Mouse (Mus musculus) cerebellum, adult 2 months (tissue): ENCODE measurements around the gene Tex261. TPM values are rescaled to one million over a fixed set of nuclear protein-coding genes. Genes with fewer than 3 reads are reported as not detected.

Experiments
- DNase-seq, 2 experiments: peaks; one replicate each; pipeline ENCODE4 v3.0.0; 2021
- H3K27ac ChIP-seq: fragments of 200-500 bp; 2 replicates; pipeline ENCODE4 v1.5.1; 2012; ENCODE audit warnings: low read length, control low read depth, inconsistent platforms; ENCODE audit not compliant: insufficient read depth
- H3K27me3 ChIP-seq: fragments of 200-500 bp; 2 replicates; pipeline ENCODE4 v1.6.1; 2012; ENCODE audit warnings: inconsistent platforms, mild to moderate bottlenecking, low read length, moderate library complexity; ENCODE audit not compliant: control insufficient read depth, insufficient read depth
- H3K4me1 ChIP-seq: fragments of 200-500 bp; 2 replicates; pipeline ENCODE4 v1.6.1; 2011; ENCODE audit warnings: low read length; ENCODE audit not compliant: control insufficient read depth, insufficient read depth
- H3K4me3 ChIP-seq: fragments of 200-500 bp; replicated peaks from 2 replicates; pipeline ENCODE3; 2011; ENCODE audit warnings: mild to moderate bottlenecking, low read depth, low read length, control low read depth; ENCODE audit not compliant: insufficient read depth
- CTCF ChIP-seq: fragments of 200-500 bp; IDR thresholded peaks from 2 replicates; pipeline ENCODE4 v1.5.1; 2011; ENCODE audit warnings: low read depth, mild to moderate bottlenecking, control low read depth, low read length, moderate library complexity, borderline replicate concordance; ENCODE audit not compliant: insufficient read depth
- POLR2A ChIP-seq: fragments of 200-500 bp; IDR thresholded peaks from 2 replicates; pipeline ENCODE4 v1.6.1; 2011; ENCODE audit warnings: low read length, control low read depth, borderline replicate concordance; ENCODE audit not compliant: insufficient read depth
- WGBS: fragments of 180-500 bp; shearing (Covaris S2); methylation state at CpG from one replicate; pipeline ENCODE4 v1.1.7; 2018; 5-methylcytosine and 5-hydroxymethylcytosine counted together
- polyA plus RNA-seq: library from polyadenylated mRNA; depleted of rRNA; stranded (reverse); fragments of >200 nt; gene quantifications from 2 replicates; pipeline ENCODE4 v1.2.3, GENCODE M21; 2012

The Tex261 gene
- polyA plus RNA-seq, 1 experiment: 73.1 TPM

- Histone ChIP-seq H3K27me3 (no peaks in the 10 kb centered on the region), H3K27ac (no peak overlapping the region), H3K4me1 (no peaks in the 10 kb centered on the region), H3K4me3 (no peak overlapping the region)
- no peak for DNase-seq
- TF ChIP-seq POLR2A: no peak
- no peak for TF ChIP-seq CTCF
- 53% methylated on average over 3 of the region's 3 CpGs for WGBS
Measured at GRCm38 (mm10) chr6:83749286-83749685, 26.3 kb downstream of the Tex261 start.

GRCm38 (mm10) chr6:83745466-83745865 is 30.1 kb downstream of the Tex261 start:
- H3K27me3 ChIP-seq: no peaks in the 10 kb centered on the region
- no peak overlapping the region for H3K4me3 ChIP-seq
- DNase-seq: no peak
- TF ChIP-seq POLR2A (no peak), CTCF (no peak)
- H3K27ac ChIP-seq: no peak overlapping the region
- WGBS: 50% methylated on average over 2 of the region's 2 CpGs
- H3K4me1 ChIP-seq: no peaks in the 10 kb centered on the region

- 80% methylated on average over 5 of the region's 5 CpGs for WGBS
Measured at GRCm38 (mm10) chr6:83744557-83744956, 31.1 kb downstream of the Tex261 start.

GRCm38 (mm10) chr6:83744126-83744525 is 31.5 kb downstream of the Tex261 start:
- no peak overlapping the region for H3K4me3 ChIP-seq
- no peaks in the 10 kb centered on the region for H3K4me1 ChIP-seq
- no peak for DNase-seq
- no peaks in the 10 kb centered on the region for H3K27me3 ChIP-seq
- no peak overlapping the region for H3K27ac ChIP-seq
- WGBS: 72% methylated on average over 5 of the region's 5 CpGs
- TF ChIP-seq POLR2A (no peak), CTCF (no peak)

More at GRCm38 (mm10) chr6:83744557-83744956, 31.1 kb downstream of the Tex261 start:
- H3K27me3 ChIP-seq: no peaks in the 10 kb centered on the region
- TF ChIP-seq CTCF (no peak), POLR2A (no peak)
- H3K27ac ChIP-seq: no peak overlapping the region
- no peak for DNase-seq
- H3K4me1 ChIP-seq: no peaks in the 10 kb centered on the region
- H3K4me3 ChIP-seq: no peak overlapping the region

GRCm38 (mm10) chr6:83743212-83743611 is 32.4 kb downstream of the Tex261 start:
- no peaks in the 10 kb centered on the region for H3K27me3 ChIP-seq
- 43% methylated on average over 5 of the region's 5 CpGs for WGBS

GRCm38 (mm10) chr6:83742761-83743160 is 32.9 kb downstream of the Tex261 start, which contains the start of gene Atp6v1b1:
TSS of gene Atp6v1b1 (plus strand) at chr6:83742990.
- Histone ChIP-seq H3K27ac (no peak within 1 kb of the TSS), H3K4me1 (no peaks in the 10 kb centered on the region; the same call in 1 of the 2 replicates), H3K4me3 (no peak within 1 kb of the TSS), H3K27me3 (no peaks in the 10 kb centered on the region)
- DNase-seq: no peak
- TF ChIP-seq CTCF: no peak
- TF ChIP-seq POLR2A: no peak
- WGBS: 30% methylated on average over 5 of the region's 5 CpGs

More at GRCm38 (mm10) chr6:83743212-83743611, 32.4 kb downstream of the Tex261 start:
- no peak overlapping the region for H3K27ac ChIP-seq
- H3K4me1 ChIP-seq: no peaks in the 10 kb centered on the region
- no peak for DNase-seq
- no peak overlapping the region for H3K4me3 ChIP-seq
- TF ChIP-seq POLR2A (no peak), CTCF (no peak)

- TF ChIP-seq CTCF: no peak
- TF ChIP-seq POLR2A: no peak
- no peaks in the 10 kb centered on the region; the same call in 1 of the 2 replicates for H3K4me1 ChIP-seq
- no peak overlapping the region for H3K4me3 ChIP-seq
- no peak overlapping the region for H3K27ac ChIP-seq
- whole genome bisulfite sequencing: 63% methylated on average over 6 of the region's 6 CpGs
- no peaks in the 10 kb centered on the region for H3K27me3 ChIP-seq
- DNase-seq: no peak
Measured at GRCm38 (mm10) chr6:83738596-83738995, 37.0 kb downstream of the Tex261 start.

GRCm38 (mm10) chr6:83737311-83737710 is 38.3 kb downstream of the Tex261 start:
- H3K4me1 ChIP-seq: no peaks in the 10 kb centered on the region; the same call in 1 of the 2 replicates
- 38% methylated on average over 13 of the region's 13 CpGs for WGBS
- DNase-seq: no peak
- H3K4me3 ChIP-seq: no peak overlapping the region
- no peak for TF ChIP-seq POLR2A
- TF ChIP-seq CTCF: no peak
- no peaks in the 10 kb centered on the region for H3K27me3 ChIP-seq
- no peak overlapping the region for H3K27ac ChIP-seq
